In genomic region chr4:120730146-120730545, GRCm38 (mm10) we compare ENCODE assay signal across 9 mouse cellular contexts. TPM values are rescaled to one million over a fixed set of nuclear protein-coding genes. Genes with fewer than 3 reads are reported as not detected.
DNase-seq lines count a peak whose midpoint lies in the region; ATAC-seq lines count a peak whose summit lies in the region.
"Had no signal": no experiment of that assay in that cellular context is flagged by ENCODE, and none has a peak within 500 bp of the region (broad histone marks: within the 10 kb centered on the region; RNA-seq: fewer than 3 reads in every experiment).

No protein-coding gene starts in this region.

- H3K9ac ChIP-seq in kidney, embryonic 16.5 days (replicated peaks; ENCODE audit: low read length), result no peak overlapping the region
- no peak overlapping the region for H3K9ac ChIP-seq in forebrain, embryonic 15.5 days (replicated peaks)
- H3K9ac ChIP-seq: limb, embryonic 12.5 days had no signal

- H3K27me3 ChIP-seq in kidney, embryonic 16.5 days (ENCODE audit: insufficient read depth, low read length), result peaks cover 10% of the 10 kb centered on the region
- H3K27me3 ChIP-seq in forebrain, embryonic 15.5 days, result no peaks in the 10 kb centered on the region

- H3K27ac ChIP-seq in kidney, embryonic 16.5 days (ENCODE audit: low read length), result no peak overlapping the region
- H3K27ac ChIP-seq in forebrain, embryonic 15.5 days (replicated peaks), result no peak overlapping the region
- H3K27ac ChIP-seq: limb, embryonic 12.5 days had no signal

- DNase-seq in kidney, adult 18-20 months, result peak; percentile 23
- peak; percentile 56 for DNase-seq in adipocyte (ENCODE audit: low spot score)
- peak; percentile 88 to 92 for DNase-seq in cerebellum, postnatal 10 days
- peak; percentile 45 for DNase-seq in kidney, postnatal 14 days
- DNase-seq in layer of hippocampus, postnatal 14 days (ENCODE audit: low spot score in 2 of 2), result no peak
- DNase-seq in embryo, embryonic 9.5 days (ENCODE audit: extremely low spot score), result no peak

- H3K4me3 ChIP-seq in kidney, embryonic 16.5 days (ENCODE audit: low read length), result no peak overlapping the region
- H3K4me3 ChIP-seq in forebrain, embryonic 15.5 days, result no peak overlapping the region

- H3K4me1 ChIP-seq in kidney, embryonic 16.5 days (ENCODE audit: insufficient read depth, low read length), result peaks cover 13% of the 10 kb centered on the region
- peaks cover 15% of the 10 kb centered on the region for H3K4me1 ChIP-seq in forebrain, embryonic 15.5 days

- H3K9me3 ChIP-seq in kidney, embryonic 16.5 days (ENCODE audit: low read length), result no peaks in the 10 kb centered on the region
- H3K9me3 ChIP-seq in forebrain, embryonic 15.5 days, result no peaks in the 10 kb centered on the region
- H3K9me3 ChIP-seq: limb, embryonic 12.5 days had no signal

- no peak for ATAC-seq in kidney, embryonic 16.5 days (ENCODE audit: low FRiP score, low TSS enrichment)
- ATAC-seq in forebrain, embryonic 15.5 days (replicated peaks), result no peak

- H3K36me3 ChIP-seq in kidney, embryonic 16.5 days (ENCODE audit: insufficient read depth, low read length), result no peaks in the 10 kb centered on the region
- no peaks in the 10 kb centered on the region for H3K36me3 ChIP-seq in forebrain, embryonic 15.5 days
- H3K36me3 ChIP-seq: limb, embryonic 12.5 days had no signal

- 60% methylated on average over 6 of the region's 6 CpGs for WGBS in kidney, embryonic 16.5 days
- 71% methylated on average over 6 of the region's 6 CpGs for WGBS in forebrain, embryonic 15.5 days

- H3K4me2 ChIP-seq in kidney, embryonic 16.5 days (replicated peaks; ENCODE audit: low read depth, low read length), result no peak overlapping the region
- H3K4me2 ChIP-seq in forebrain, embryonic 15.5 days (replicated peaks), result no peak overlapping the region

RNA-seq across cellular contexts. Expression of gene Kcnq4, which starts 18.3 kb away (rescaled TPM):
- 0.85 and 1.7 TPM in 2 replicates for polyA plus RNA-seq in kidney, embryonic 16.5 days (2015; fragmentation: Nextera tagmentation; extraction: Ambion mirVana)
- polyA plus RNA-seq in forebrain, embryonic 15.5 days (2015; fragmentation: Nextera tagmentation; extraction: Ambion mirVana), result 8.8 TPM in 2 replicates
- 1 to 10 TPM; 7.4 TPM for total RNA-seq in layer of hippocampus, postnatal 14 days (2021)

Comparison
In these comparisons a context has a peak if more than half of its experiments do, and no peak if none do; other contexts are left out.
1. DNase-seq: peak in kidney, adult 18-20 months (single experiment), adipocyte (single experiment), cerebellum, postnatal 10 days (2 of 2) and kidney, postnatal 14 days (single experiment); none in layer of hippocampus, postnatal 14 days (0 of 2) and embryo, embryonic 9.5 days (single experiment).